Mouse (Mus musculus) frontal cortex, postnatal 25 days (tissue): ENCODE results near the gene Rhox2a.
"Not testable (repeated sequence)": the region's sequence is repeated elsewhere in the genome, so short reads cannot be mapped to it uniquely, and the experiment has no call there.

ENCODE experiments used
- DNase-seq, 2 experiments: peaks; one replicate each; pipeline ENCODE4 v3.0.0; 2022; ENCODE audit warnings: low spot score in 2 of 2

The Rhox2a gene

GRCm38 (mm10) chrX:37244676-37245075 is at the start of gene Rhox2a:
Gene Rhox2a, plus strand, starts transcription at chrX:37244976.
- not testable (repeated sequence) for DNase-seq

GRCm38 (mm10) chrX:37198676-37199075 is 46.1 kb upstream of the Rhox2a start:
- DNase-seq, result no peak

DNA sequence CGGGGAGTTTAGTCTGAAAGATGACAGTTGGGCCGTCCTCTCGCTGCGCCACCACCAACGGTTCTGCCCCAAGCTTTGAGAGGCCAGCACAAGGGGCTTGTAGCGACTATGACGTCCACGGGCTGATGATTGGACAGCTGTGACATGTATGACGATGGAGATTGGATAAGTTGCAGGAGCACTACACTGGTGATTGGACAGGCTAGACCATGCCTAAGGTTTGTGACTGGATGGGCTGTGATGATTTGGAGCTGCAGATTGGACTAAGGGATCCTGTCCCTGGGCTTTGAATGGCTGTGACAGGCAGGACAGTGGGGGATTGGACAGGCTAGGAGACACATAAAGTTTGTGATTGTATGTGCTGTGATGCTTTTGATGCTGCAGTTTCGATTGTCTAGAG is 33.8 kb upstream of the Rhox2a start, which contains the start of gene Gm9:
Gene Gm9, minus strand, starts transcription at position 101 of the 400 bp plus-strand sequence.
- no peak for DNase-seq

GRCm38 (mm10) chrX:37222158-37222557 is 22.6 kb upstream of the Rhox2a start, which contains the start of gene Rhox1:
Gene Rhox1, minus strand, starts transcription at chrX:37222258.
- DNase-seq, result not testable (repeated sequence)

GRCm38 (mm10) chrX:37249619-37250018 is 4.8 kb downstream of the Rhox2a start, which contains the start of gene Rhox3a:
Gene Rhox3a, plus strand, starts transcription at chrX:37249919.
- DNase-seq, result not testable (repeated sequence)

DNA sequence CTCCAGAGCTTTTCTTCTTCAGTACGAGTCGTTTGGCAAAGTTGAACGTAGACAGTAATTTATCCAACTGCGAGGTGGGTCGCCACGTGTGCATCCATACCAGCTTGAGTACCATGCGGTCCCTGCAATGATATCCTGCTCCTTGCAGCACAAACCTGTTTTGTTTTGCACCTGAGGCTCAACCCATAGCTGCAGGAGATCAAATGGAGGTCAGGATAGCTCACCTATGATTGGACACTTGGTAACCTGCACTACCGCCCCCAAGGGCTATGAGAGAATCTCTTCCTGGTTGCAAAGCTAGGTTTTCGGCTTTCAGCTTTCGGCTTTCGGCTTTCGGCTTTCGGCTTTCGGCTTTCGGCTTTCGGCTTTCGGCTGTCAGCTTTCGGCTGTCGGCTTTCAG is 20.3 kb downstream of the Rhox2a start, which contains the start of gene Rhox4a:
Gene Rhox4a, plus strand, starts transcription at position 301 of the 400 bp plus-strand sequence.
- not testable (repeated sequence) for DNase-seq
